ENCODE assay signal across 8 mouse cellular contexts in the genomic region with DNA sequence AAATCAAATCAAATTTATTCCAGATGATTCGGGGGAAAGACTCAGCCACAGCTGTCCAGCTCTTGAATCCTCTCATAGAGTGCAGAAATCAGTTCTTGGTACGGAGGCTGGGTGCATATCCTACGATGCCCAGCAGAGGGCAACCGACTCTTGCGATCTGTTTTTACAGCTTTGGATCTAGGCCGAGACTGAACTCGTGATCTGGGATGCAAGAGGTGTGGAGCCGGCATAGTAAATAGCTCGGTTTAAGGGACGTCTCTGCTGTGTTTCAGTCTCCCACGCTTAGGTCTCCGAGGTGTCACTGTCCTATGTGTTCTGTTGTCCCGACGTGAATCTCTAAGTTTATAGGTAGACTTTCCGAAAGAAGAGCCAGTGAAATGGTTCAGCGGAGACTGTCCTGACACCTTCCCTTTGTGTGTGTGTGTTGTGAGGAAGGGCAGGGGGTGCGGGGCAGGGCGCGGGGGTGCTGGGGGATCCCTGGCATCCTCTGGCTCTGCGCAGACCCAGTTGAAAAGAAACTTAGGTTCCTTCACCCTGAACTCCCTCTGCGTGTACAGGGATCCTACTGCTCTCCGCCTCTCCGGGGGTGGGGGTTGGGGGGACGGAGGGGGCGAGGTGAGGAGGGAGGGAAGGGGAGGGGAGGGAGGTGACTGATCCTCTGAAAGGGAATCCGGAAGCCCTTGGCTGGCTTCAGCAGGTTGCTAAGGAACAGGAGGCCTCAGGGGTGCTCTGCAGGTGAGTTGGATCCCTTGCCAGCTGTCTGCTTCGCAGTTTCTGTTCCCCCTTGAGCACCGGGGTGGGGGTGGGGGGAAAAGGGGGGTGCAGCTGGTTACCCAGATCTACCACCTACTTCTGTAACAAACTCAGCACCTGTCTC. TPM values are rescaled to one million over a fixed set of nuclear protein-coding genes. Genes with fewer than 3 reads are reported as not detected.
DNase-seq lines count a peak whose midpoint lies in the region; ATAC-seq lines count a peak whose summit lies in the region.

No protein-coding gene starts in this region.

- H3K36me3 ChIP-seq in embryonic facial prominence, embryonic 10.5 days (replicated peaks) = no peaks in the 10 kb centered on the region
- H3K36me3 ChIP-seq in limb, embryonic 10.5 days = no peaks in the 10 kb centered on the region
- no peaks in the 10 kb centered on the region for H3K36me3 ChIP-seq in midbrain, embryonic 14.5 days (ENCODE audit: control insufficient read depth, insufficient read depth, low read length)

- peak overlapping the region; percentile 46 for H3K4me2 ChIP-seq in midbrain, embryonic 14.5 days (ENCODE audit: low read length)

- H3K9ac ChIP-seq in midbrain, embryonic 14.5 days (replicated peaks; ENCODE audit: low read length) = 0 out of 2 replicates have a peak overlapping the region, but pooled peaks have one; percentile 20

- H3K4me3 ChIP-seq in embryonic facial prominence, embryonic 10.5 days = peak overlapping the region; percentile 46
- H3K4me3 ChIP-seq in limb, embryonic 10.5 days = peak overlapping the region; percentile 42
- peak overlapping the region; percentile 16; the same call in 1 of the 2 replicates for H3K4me3 ChIP-seq in midbrain, embryonic 14.5 days (replicated peaks; ENCODE audit: low read depth, low read length)

- peaks cover 22% of the 10 kb centered on the region for H3K4me1 ChIP-seq in embryonic facial prominence, embryonic 10.5 days
- peaks cover 20% of the 10 kb centered on the region for H3K4me1 ChIP-seq in limb, embryonic 10.5 days
- H3K4me1 ChIP-seq in midbrain, embryonic 14.5 days (ENCODE audit: control insufficient read depth, insufficient read depth, low read length) = no peaks in the 10 kb centered on the region

- H3K27me3 ChIP-seq in embryonic facial prominence, embryonic 10.5 days (replicated peaks; ENCODE audit: low read depth, poor library complexity, severe bottlenecking) = peaks cover 52% of the 10 kb centered on the region
- peaks cover 35% of the 10 kb centered on the region for H3K27me3 ChIP-seq in limb, embryonic 10.5 days (ENCODE audit: low read depth, poor library complexity, severe bottlenecking)
- H3K27me3 ChIP-seq in midbrain, embryonic 14.5 days (ENCODE audit: control insufficient read depth, insufficient read depth, low read length) = no peaks in the 10 kb centered on the region

- no peak; the same call in 1 of the 2 replicates for ATAC-seq in midbrain, embryonic 14.5 days (ENCODE audit: low FRiP score, low TSS enrichment)

- no peaks in the 10 kb centered on the region for H3K9me3 ChIP-seq in embryonic facial prominence, embryonic 10.5 days
- no peaks in the 10 kb centered on the region for H3K9me3 ChIP-seq in limb, embryonic 10.5 days (replicated peaks)
- no peaks in the 10 kb centered on the region for H3K9me3 ChIP-seq in midbrain, embryonic 14.5 days (ENCODE audit: control insufficient read depth, low read length)

- H3K27ac ChIP-seq in embryonic facial prominence, embryonic 10.5 days (replicated peaks) = 0 out of 2 replicates have a peak overlapping the region, but pooled peaks have one; percentile 8
- H3K27ac ChIP-seq in limb, embryonic 10.5 days = peak overlapping the region; percentile 56; the same call in 1 of the 2 replicates
- H3K27ac ChIP-seq in midbrain, embryonic 14.5 days (replicated peaks; ENCODE audit: low read depth, low read length) = no peak overlapping the region

- 2% methylated on average over 27 of the region's 28 CpGs for WGBS in embryonic facial prominence, embryonic 10.5 days
- 2% methylated on average over 28 of the region's 28 CpGs for whole genome bisulfite sequencing in limb, embryonic 10.5 days
- 4% methylated on average over 28 of the region's 28 CpGs for WGBS in midbrain, embryonic 14.5 days

- peak; percentile 53 to 62 for DNase-seq in urinary bladder, adult 18-20 months (ENCODE audit: low spot score in 2 of 2)
- DNase-seq in urinary bladder, postnatal 10 days (ENCODE audit: low spot score) = no peak
- DNase-seq in embryonic facial prominence, embryonic 10.5 days (ENCODE audit: low spot score) = peak; percentile 86
- DNase-seq in heart, adult 11 months = peak; percentile 96
- peak; percentile 76 for DNase-seq in kidney, adult 11 months
- DNase-seq in limb, embryonic 10.5 days (ENCODE audit: low spot score) = peak; percentile 89
- DNase-seq in midbrain, embryonic 14.5 days = peak; percentile 96
- peak; percentile 38 to 69 for DNase-seq in spleen, adult 18-20 months

RNA-seq across cellular contexts. Expression of gene Srsf2, which starts 32.6 kb away (rescaled TPM):
- polyA plus RNA-seq in embryonic facial prominence, embryonic 10.5 days (2016; fragmentation: Nextera tagmentation; extraction: Ambion mirVana) = 890 and 902 TPM in 2 replicates
- 925 and 971 TPM in 2 replicates for polyA plus RNA-seq in limb, embryonic 10.5 days (2016; fragmentation: Nextera tagmentation; extraction: Ambion mirVana)
- polyA plus RNA-seq in midbrain, embryonic 14.5 days (2014; fragmentation: Nextera tagmentation; extraction: Ambion mirVana) = 650 and 686 TPM in 2 replicates

RNA-seq across cellular contexts. Expression of gene Mgat5b, which starts 33.1 kb away (rescaled TPM):
- polyA plus RNA-seq in embryonic facial prominence, embryonic 10.5 days (2016; fragmentation: Nextera tagmentation; extraction: Ambion mirVana) = 2.3 and 3.3 TPM in 2 replicates
- polyA plus RNA-seq in limb, embryonic 10.5 days (2016; fragmentation: Nextera tagmentation; extraction: Ambion mirVana) = 1.1 and 1.4 TPM in 2 replicates
- 24.2 and 31.4 TPM in 2 replicates for polyA plus RNA-seq in midbrain, embryonic 14.5 days (2014; fragmentation: Nextera tagmentation; extraction: Ambion mirVana)

RNA-seq across cellular contexts. Expression of gene Mfsd11, which starts 33.3 kb away (rescaled TPM):
- 23.8 and 26.8 TPM in 2 replicates for polyA plus RNA-seq in embryonic facial prominence, embryonic 10.5 days (2016; fragmentation: Nextera tagmentation; extraction: Ambion mirVana)
- polyA plus RNA-seq in limb, embryonic 10.5 days (2016; fragmentation: Nextera tagmentation; extraction: Ambion mirVana) = 17.9 and 22.5 TPM in 2 replicates
- 51.3 and 52.8 TPM in 2 replicates for polyA plus RNA-seq in midbrain, embryonic 14.5 days (2014; fragmentation: Nextera tagmentation; extraction: Ambion mirVana)

RNA-seq across cellular contexts. Expression of gene Jmjd6, which starts 42.3 kb away (rescaled TPM):
- polyA plus RNA-seq in embryonic facial prominence, embryonic 10.5 days (2016; fragmentation: Nextera tagmentation; extraction: Ambion mirVana) = 88.3 and 97.5 TPM in 2 replicates
- polyA plus RNA-seq in limb, embryonic 10.5 days (2016; fragmentation: Nextera tagmentation; extraction: Ambion mirVana) = 93.1 and 111 TPM in 2 replicates
- polyA plus RNA-seq in midbrain, embryonic 14.5 days (2014; fragmentation: Nextera tagmentation; extraction: Ambion mirVana) = 70.8 and 81.4 TPM in 2 replicates

RNA-seq across cellular contexts. Expression of gene Mettl23, which starts 42.4 kb away (rescaled TPM):
- polyA plus RNA-seq in embryonic facial prominence, embryonic 10.5 days (2016; fragmentation: Nextera tagmentation; extraction: Ambion mirVana) = 56.9 and 58.1 TPM in 2 replicates
- 56.5 and 59.5 TPM in 2 replicates for polyA plus RNA-seq in limb, embryonic 10.5 days (2016; fragmentation: Nextera tagmentation; extraction: Ambion mirVana)
- 80.4 and 87.6 TPM in 2 replicates for polyA plus RNA-seq in midbrain, embryonic 14.5 days (2014; fragmentation: Nextera tagmentation; extraction: Ambion mirVana)
